Mouse (Mus musculus) spleen, adult 2 months (tissue): ENCODE data around the gene Proser2.

ENCODE experiments used
- CTCF ChIP-seq: fragments of 200-500 bp; IDR thresholded peaks from 2 replicates; pipeline ENCODE4 v1.5.1; 2011; ENCODE audit warnings: mild to moderate bottlenecking, inconsistent platforms; ENCODE audit not compliant: insufficient read depth, insufficient read length, insufficient replicate concordance; ENCODE audit errors: extremely low read depth
- POLR2A ChIP-seq: fragments of 200-500 bp; IDR thresholded peaks from 2 replicates; pipeline ENCODE4 v1.6.1; 2011; ENCODE audit warnings: low read depth, low read length, inconsistent platforms

GRCm38 (mm10) chr2:6087151-6087550 lies 42.9 kb downstream of the Proser2 start:
- TF ChIP-seq CTCF (no peak), POLR2A (no peak)
